Mouse (Mus musculus): ENCODE measurements around the gene Rpl5.

Rpl5 gene

DNA sequence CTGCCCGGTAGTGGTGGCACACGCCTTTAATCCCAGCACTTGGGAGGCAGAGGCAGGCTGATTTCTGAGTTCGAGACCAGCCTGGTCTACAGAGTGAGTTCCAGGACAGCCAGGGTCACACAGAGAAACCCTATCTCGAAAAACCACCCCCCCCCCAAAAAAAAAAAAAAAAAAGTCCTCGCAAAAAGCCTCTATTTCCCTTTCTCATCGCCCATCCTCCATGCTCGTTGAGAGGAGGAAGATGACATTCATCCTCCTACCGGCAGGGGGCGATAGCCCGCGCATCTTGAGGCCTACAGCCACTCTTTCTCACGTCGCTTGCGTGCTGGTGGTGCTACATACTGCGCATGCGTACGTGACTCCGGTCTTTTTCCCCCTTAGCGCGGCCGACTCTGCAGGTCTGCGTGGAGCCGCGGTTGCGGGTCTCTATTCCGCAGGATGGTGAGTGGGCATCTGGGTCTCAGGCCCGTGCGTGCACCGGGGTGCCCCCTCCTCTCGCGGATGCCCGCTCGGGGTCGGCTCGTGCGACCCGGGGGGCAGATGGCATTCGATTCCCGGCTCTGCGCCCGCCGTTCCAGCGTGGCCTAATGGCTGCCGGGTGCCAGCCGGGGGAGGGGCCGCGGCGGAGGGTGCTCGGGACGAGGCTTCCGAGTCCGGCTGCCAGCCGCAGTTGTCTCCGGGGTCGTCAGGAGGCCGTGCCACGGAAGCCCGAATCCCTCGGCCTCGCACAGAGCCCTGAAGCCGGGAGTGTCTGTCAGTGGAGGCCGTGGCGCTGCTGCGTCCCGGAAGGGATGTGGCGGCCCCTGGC lies at the start of gene Rpl5:
Rpl5 (plus strand) TSS at position 297 of the 808 bp plus-strand sequence.
- peak; percentile 98 for DNase-seq (ENCODE audit: low read depth, low spot score)

DNA sequence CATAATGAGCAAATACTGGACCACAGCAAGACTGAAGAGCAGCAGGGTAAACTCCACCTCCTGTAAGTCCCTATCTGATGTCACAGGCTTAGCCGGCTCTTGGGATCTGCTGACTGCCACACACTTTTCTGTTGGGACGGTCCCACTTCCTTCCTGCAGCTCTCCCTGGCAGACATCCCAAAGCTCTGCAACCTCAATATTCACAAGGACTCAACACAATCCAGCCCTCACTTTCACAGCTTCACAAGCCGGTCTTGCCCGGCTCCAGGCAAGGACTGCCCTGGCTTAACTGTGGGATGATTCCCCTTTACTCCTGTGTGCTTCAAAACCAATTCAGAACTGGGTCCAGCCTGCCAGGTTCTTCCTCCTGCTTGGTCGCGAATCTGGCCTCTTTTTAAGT lies 46.5 kb upstream of the Rpl5 start:
- DNase-seq (ENCODE audit: low read depth, low spot score): no peak

DNA sequence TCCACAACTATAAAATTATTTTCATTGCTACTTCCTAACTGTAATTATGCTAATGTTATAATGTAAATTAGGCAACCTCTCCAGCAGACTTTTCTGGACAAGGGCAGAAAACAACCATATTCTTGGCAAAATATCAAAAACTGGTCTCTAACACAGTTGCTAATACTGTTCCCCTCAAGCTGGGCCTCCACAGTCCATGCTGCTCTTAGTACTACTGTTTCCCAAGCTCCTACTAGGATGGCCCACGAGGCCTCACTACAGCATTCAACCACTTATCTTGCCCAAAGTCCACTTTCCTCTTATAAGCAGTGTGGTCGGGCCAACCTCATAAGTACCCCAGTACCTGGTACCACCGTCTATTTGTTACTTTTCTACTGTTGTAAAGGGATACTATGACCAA lies 45.7 kb upstream of the Rpl5 start:
- DNase-seq (ENCODE audit: low read depth, low spot score): no peak

DNA sequence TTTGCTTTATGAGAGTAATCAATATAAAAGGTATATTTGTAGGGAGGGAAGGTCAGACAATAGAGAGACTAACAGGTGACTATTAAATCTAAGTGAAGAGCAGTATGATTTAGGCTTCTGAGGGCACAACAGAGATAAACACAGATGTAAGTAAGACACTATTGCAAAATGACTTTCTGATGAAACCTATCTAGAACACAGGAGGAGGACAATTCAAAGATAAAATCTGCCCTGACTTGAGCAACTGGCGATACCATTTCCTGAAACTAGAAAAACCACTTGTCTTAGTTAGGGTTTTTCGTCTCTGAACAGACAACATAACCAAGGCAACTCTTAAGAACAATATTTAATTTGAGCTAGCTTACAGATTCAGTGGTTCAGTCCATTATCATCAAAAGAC lies 44.8 kb upstream of the Rpl5 start:
- DNase-seq (ENCODE audit: low read depth, low spot score): no peak

DNA sequence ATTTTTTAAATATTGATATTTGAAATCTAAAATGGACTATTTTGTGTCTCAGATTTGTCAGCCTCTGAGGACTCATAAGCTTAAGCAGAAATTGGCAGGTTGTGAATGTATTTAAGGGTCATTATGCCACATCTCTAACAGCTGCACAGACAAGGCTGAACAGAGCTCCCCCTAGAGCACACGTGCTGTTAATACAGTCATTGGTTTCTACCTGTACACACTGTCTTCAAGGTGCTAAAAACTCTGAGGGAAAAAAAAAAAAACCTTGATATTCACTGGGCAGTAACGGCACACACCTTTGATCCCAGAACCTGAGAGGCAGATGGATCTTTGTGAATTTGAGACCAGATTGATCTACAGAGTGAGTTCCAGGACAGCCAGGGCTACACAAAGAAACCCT lies 41.3 kb upstream of the Rpl5 start:
- DNase-seq (ENCODE audit: low read depth, low spot score): peak; percentile 71

DNA sequence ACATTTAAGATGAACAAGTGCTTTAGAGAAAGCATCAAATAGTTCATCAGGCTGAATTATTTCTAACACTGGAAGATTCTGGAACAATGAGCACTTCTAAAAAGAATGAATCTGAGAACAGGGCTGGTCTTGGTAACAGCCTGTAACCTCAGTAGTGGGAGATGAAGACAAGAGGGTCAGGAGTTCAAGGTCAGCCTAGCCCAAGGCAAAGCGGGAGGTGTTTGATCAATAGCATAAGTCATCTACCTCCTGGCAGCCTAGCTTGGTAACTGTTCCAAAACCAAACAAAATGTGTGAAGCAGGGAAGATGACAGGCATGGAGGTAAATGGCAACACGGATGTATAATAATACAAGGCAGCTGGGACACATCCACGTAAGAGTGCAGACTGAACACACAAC lies 36.3 kb upstream of the Rpl5 start:
- no peak for DNase-seq (ENCODE audit: low read depth, low spot score)

DNA sequence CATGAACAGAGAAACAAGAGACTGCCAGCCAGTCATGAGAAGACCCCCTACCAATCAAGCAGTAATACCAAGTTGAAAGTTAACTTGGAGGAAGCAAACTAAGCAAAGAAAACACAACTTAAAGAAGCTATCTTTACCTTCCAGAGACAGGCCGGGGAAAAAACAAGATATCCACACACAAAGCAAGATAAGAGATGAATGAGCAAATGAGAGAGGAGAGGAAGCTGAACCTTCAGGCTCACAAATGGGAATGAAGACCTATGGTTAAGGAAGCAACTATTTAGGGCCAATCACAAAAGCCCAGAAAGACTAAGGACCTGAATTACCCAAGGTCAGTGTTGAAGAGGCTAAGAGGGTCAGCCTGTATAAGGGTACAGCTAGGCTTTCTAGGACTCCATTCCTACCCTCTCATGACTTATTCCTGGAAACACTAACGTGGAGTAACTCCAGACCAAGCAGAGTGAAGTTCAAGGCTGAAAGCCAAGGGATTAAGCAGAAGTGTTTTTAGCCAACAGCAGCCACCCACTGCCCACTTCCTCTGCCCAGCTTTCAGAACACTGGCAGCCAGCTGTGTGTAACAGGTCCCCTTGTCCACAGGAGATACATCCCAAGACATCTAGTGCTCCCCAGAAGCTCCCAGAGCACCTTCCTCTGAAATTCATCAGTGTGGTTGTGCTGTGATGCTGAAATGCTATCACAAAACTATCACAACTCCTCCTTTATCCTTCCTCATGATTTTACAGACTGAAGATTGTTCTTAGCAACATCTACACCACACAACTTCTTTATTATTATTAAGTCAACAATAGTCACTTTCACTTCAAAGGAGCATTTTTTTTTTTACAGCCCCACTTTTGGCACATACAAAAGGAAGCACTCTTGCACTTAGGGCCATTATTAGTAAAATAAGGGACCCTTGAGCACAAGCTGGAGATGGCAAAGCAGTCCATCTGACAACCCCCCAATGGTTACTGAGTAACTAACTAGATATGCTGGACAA lies 33.9 kb upstream of the Rpl5 start:
- DNase-seq (ENCODE audit: low read depth, low spot score): no peak

DNA sequence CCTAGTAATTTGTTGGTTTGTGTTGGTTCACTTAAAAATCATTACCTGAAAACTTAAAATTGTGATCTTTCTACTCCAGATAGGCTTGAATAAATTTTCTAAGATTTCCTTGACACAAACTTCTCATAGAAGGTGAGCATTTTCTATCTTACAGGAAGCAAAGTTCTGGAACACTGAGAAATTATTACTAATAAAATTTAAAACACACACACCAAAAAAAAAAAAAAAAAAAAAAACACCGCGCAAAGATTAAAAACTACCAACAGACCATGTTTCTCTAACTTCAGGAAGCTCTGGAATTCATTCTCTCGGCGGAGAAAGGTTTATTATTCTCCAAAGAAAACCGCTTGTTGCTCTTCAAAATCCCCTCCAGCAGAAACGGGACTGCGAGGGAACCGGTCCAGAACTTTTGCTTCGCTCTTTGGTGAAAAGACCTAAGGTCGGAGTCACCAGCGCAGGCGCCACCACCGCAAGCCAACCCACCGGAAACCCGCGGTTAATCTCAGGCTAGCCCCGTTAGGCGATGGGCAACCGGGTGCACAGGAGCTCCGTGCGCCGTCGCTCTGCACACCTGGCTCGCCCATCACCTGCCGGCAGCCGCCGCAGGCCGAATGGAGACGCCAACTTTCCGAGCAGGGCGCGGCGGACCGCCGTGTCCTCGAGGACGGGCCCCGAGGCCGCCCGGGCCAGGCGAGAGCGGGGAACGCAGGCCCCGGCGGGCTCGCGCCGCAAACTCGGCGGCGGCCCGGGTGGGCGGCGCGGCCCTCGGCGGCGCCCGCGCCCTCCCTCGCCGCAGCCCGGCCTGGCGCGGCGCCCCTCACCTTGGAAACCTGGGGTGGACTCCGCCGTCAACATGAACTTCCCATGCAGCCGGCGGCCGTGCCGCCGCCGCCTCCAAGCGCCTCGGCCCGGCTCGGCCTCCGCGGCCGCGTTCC lies 32.1 kb upstream of the Rpl5 start:
- DNase-seq (ENCODE audit: low read depth, low spot score): peak; percentile 70

DNA sequence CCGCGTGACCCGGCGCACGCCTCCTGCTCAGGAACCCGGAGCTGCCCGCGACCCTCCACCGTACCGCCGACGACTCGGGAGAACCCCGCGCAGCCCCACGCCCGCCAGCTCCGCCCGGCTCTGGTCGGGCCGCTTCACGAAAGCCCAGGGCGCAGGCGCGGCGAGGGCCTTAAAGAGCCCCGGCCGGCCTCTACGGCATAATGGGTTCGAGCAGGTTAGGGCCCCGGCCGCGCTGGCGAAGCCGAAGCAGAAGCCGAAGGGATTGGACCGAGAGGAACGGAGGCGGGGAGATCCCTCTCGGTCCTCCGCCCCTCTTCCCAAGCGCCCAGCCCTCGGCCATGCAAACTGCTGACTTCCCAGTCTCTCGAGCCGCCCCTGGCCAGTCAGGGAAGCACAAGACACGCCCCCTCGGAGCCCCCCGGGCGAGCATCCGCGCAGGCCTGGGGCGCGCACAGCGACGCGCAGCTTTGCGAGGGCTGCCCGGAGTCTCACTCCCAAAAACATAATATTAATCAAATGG lies 31.3 kb upstream of the Rpl5 start:
- DNase-seq (ENCODE audit: low read depth, low spot score): peak; percentile 62

DNA sequence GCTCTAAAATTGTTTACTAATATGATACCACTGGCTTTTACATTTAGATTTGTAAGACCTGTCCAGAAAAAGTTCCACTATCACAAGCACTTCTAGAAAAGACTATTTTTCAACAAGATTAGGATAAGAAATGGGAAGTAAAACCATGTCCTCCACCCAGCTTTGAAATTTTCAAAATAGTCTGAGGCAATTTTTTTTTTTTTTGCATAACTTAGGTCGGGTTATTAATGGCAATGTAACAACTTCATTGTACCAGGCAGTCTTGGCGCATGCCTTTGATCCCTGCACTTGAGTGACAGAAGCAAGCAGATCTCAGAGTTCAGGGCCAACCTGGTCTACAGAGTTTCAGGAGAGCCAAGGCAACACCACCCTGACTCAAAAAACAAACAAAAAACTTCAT lies 30.6 kb upstream of the Rpl5 start:
- DNase-seq (ENCODE audit: low read depth, low spot score): no peak

DNA sequence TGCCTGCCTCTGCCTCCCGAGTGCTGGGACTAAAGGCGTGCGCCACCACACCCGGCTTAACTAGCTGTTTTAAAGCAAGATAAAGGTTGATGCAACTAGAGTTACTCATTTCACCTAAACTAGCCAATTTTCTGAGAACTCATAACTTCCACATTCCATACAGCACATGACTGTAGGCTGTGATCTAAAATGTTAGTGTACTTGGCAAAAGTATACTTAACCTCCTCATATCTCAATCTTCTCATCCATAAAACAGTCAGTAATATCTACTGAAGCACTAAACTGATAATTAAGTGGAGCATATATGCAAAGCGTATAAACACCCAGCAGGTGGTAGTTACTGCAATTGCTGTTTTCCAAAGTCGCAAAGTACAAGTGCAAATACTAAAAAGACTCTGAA lies 27.0 kb upstream of the Rpl5 start:
- no peak for DNase-seq (ENCODE audit: low read depth, low spot score)

DNA sequence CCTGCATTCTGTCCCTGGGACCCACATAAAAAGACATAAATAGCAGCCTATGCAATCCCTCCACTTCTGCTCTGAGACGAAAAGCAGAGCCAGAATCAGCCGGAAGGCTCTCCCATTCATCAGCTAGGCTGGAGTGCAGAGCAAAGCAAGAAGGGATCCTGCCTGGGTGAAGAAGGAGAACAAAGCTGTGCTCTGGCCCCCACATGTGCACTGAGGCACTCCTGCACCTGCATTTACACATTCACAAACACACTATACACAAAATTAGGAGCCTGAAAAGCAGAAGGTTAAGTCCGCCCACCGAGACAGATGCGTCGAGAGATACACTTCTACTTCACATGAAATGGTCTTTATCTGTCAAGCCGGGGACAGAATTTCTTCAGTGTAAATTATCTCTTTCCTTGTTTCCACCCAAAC lies 26.4 kb upstream of the Rpl5 start:
- DNase-seq (ENCODE audit: low read depth, low spot score): no peak

DNA sequence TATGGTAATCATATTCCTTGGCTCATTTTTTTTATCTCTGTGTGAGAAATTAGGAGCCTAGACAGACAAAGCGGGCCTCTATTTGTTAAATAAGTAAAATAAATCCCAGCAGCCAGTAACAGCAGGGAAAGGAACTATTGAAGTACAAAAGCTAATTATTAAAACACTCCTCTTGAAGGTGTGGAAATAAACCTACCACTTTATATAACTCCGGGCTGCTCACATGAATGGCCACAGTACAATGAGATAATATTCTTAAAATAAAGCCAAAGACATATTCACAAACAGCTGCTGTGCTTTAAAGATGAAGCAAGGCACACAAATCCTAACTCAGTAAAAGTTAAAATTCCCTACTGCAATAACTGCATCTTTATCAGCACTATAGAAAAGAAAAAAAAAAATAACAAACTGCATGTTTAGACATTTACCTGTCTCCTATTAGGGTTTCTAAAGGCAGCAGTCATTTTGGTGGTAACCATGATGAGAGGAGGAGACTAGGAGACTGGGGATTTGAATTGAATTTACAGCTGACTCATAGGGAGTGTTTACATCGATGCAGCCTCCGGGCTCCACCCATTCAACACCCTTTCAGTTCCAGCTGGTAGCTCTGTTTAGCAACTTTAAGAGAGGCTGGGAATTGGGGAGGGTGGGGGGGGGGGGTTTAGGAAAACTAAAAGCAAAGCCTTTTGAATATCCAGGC lies 25.6 kb upstream of the Rpl5 start, which contains the start of gene Evi5:
Evi5 (minus strand) TSS at position 547 of the 700 bp plus-strand sequence.
- DNase-seq (ENCODE audit: low read depth, low spot score): no peak

DNA sequence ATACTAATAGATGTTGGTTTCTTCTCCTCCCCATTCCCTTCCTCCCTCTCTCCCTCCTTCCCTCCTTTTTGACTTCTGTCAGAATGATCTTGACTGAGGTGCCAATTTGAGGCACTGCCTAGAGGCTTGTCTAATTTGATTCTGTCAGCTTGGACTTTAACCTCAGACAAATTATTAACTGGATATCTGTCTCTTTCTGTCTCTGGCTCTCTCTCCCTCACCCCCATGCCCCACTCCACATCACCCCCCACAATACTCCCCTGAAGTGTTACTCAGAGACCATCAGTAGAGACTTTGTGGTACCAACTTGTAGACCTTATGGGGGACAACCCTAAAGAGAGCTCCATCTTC lies 25.1 kb upstream of the Rpl5 start:
- no peak for DNase-seq (ENCODE audit: low read depth, low spot score)

DNA sequence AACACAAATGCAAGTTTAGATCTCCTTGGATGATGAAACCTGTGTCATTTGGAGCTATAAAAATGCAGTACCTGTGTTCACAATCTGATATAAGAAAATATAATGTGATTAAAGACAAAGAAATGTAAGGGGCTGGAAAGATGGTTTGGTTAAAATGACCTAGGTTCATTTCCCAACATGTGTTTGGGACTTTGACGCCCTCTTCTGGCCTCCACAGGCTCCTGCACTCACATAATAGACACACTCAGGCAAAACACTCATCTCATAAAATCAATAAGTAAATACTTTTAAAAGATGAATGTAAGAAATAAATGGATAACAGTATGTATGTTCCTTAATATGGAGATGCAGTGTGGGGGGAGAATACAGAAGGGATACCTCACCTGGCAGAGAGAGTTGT lies 23.2 kb upstream of the Rpl5 start:
- DNase-seq (ENCODE audit: low read depth, low spot score): no peak

DNA sequence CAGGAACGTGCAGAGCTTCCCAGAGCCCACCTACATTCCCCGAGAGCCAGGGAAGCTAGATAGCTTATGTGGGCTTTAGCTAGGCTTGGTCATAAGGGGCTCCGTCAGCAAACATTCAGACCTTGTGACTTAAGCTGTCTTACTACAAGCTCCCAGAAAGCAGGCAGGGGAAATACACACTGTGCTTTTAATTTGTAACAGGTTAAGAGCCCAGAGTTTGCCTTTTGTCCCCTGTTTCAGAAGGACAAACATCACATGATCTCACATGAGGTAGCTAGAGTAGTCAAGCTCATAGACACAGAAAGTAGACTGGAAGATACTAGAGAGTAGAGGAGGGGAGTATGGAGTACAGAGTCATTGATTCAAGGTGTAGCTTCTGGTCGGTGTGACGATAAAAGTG lies 19.6 kb upstream of the Rpl5 start:
- DNase-seq (ENCODE audit: low read depth, low spot score): no peak

DNA sequence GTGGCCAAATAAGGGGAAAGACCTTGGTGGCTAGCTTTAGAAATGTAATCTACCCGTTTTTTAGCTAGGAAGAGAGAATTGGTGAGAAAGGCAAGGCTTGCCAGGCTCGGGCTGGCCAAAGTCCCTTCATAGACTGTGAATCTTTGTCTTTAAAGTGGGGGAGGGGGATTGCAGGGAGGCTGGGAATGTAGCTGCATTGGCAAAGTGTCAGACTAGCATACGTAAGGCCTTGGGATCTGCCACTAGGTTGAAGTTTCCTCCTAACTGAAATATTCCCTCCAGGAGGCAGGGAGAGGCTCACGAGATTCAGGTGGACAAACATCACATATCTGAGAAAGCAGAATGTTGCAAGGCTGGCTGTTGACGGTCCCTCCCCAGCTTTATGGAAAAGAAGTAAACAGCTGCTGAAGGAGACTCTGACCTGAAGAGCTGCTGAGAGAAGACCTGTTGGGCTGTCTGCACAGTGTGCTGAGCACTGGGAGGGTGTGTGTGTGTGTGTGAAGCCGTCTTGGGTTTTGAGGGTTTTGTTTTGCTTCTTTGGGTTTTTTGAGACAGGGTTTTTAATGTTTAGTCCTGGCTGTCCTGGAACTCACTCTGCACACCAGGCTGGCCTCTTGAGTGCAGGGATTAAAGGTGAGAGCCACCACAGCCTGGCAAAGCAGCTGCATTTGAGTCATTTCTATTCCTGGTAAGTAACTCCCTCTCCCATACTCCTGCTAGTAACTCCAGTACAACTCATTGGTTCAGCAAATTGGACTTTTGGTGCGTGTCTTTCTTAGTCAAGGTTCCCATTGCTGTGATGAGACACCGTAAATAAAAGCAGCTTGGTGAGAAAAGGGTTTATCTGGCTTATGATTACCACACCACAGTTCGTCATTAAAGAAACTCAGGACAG lies 10.1 kb upstream of the Rpl5 start:
- no peak for DNase-seq (ENCODE audit: low read depth, low spot score)

DNA sequence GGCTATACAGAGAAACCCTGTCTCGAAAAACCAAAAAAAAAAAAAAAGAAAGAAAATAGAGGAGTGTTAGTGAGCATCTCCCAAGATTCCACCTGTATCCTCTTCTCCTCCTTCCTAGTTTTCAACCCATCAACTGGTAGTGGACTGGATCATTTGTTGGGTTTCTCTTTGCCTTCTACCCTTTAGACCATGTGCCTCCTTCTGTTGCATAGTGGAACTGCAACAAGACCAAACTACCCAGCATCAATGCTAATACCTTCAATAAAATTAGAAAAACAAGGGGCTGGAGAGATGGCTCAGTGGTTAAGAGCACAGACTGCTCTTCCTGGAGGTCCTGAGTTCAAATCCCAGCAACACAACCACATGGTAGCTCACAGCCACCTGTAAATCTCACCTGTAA lies 8.8 kb upstream of the Rpl5 start:
- peak; percentile 60 for DNase-seq (ENCODE audit: low read depth, low spot score)

DNA sequence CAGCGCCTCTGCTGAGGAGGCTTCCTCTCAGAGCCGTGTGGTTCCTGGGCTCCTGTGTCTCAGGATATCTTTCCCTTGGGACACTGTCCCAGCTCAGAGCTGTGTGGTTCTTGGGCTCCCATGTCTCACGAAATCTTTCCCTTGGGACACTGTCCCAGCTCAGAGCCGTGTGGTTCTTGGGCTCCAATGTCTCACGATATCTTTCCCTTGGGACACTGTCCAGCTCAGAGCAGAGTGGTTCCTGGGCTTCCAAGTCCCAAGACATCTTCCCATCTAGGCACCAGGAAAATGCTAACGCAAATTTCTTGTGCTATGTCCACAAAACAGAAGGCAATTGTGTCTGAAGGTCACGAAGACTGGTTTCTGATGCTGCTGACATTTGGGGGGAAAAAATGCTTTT lies 5.6 kb upstream of the Rpl5 start:
- no peak for DNase-seq (ENCODE audit: low read depth, low spot score)

DNA sequence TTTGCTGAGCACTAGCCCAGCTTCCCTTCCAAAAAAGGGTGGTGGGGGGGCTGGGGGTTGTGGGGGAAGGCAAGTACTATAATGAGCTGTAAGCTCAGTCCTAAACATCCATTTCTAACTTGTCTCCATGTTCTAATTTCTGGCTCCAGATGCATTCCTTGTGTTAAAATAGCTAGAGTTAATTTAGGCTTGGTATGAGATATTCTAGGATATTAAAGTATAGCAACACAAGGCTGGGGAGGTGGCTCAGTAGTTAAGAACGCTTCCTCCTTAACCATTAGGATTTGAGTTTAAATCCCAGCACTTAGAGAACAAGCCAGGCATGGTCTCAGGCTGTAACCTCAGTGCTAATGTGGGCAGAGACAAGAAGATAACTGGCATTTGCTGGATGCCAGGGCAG lies 4.0 kb upstream of the Rpl5 start:
- no peak for DNase-seq (ENCODE audit: low read depth, low spot score)
